Mouse (Mus musculus) MEL (cell line): ENCODE measurements around the gene Gorasp2. TPM values are rescaled to one million over a fixed set of nuclear protein-coding genes. Genes with fewer than 3 reads are reported as not detected.
A peak's percentile ranks its signal among the peaks of the same experiment; 100 is the strongest.

Source experiments
- DNase-seq: peaks from one replicate; pipeline ENCODE4 v3.0.0; 2011; ENCODE audit warnings: low read depth, low spot score
- H3K27ac ChIP-seq: 2 replicates; pipeline ENCODE4 v1.5.1; 2012; ENCODE audit warnings: low read depth, mild to moderate bottlenecking, control low read depth, low read length, moderate library complexity; ENCODE audit not compliant: control insufficient read depth
- H3K27me3 ChIP-seq, 2 experiments: fragments of 150-350 bp in 1 of 2; sonication (generic) in 1 of 2; 2 replicates each; pipeline ENCODE4 v1.6.1; 2012; ENCODE audit warnings: low read length in 2 of 2, mild to moderate bottlenecking in 2 of 2, improper control_type of control experiment in 1 of 2, moderate library complexity in 1 of 2; ENCODE audit not compliant: insufficient read depth in 2 of 2, control insufficient read depth in 1 of 2
- H3K36me3 ChIP-seq, 2 experiments: 2 replicates each; pipeline ENCODE4 v1.6.1; 2012 to 2014; ENCODE audit warnings: low read length in 2 of 2, improper control_type of control experiment in 1 of 2, inconsistent platforms in 1 of 2, mild to moderate bottlenecking in 1 of 2; ENCODE audit not compliant: insufficient read depth in 2 of 2, control insufficient read depth in 1 of 2
- H3K4me1 ChIP-seq, 2 experiments: fragments of 150-350 bp in 1 of 2; sonication (generic) in 1 of 2; 2 replicates each; pipeline ENCODE4 v1.6.1; 2012; ENCODE audit warnings: low read length in 2 of 2, improper control_type of control experiment in 1 of 2, mild to moderate bottlenecking in 1 of 2; ENCODE audit not compliant: insufficient read depth in 2 of 2, control insufficient read depth in 1 of 2
- H3K4me3 ChIP-seq, 2 experiments: fragments of 150-350 bp in 1 of 2; sonication (generic) in 1 of 2; 2 replicates each; pipeline ENCODE4 v1.5.1; 2012; ENCODE audit warnings: low read depth in 2 of 2, low read length in 2 of 2, mild to moderate bottlenecking in 2 of 2, moderate library complexity in 2 of 2, control low read depth in 1 of 2, improper control_type of control experiment in 1 of 2; ENCODE audit not compliant: control insufficient read depth in 1 of 2, insufficient read depth in 1 of 2
- H3K79me2 ChIP-seq: 2 replicates; pipeline ENCODE4 v1.6.1; 2012; ENCODE audit warnings: mild to moderate bottlenecking, low read length, moderate library complexity; ENCODE audit not compliant: control insufficient read depth, poor library complexity, insufficient read depth
- H3K9ac ChIP-seq: 2 replicates; pipeline ENCODE4 v1.6.1; 2012; ENCODE audit warnings: low read depth, mild to moderate bottlenecking, control low read depth, low read length, moderate library complexity; ENCODE audit not compliant: control insufficient read depth, poor library complexity, severe bottlenecking
- H3K9me3 ChIP-seq: fragments of 150-350 bp; sonication (generic); replicated peaks from 2 replicates; pipeline ENCODE4 v1.6.1; 2012; ENCODE audit warnings: mild to moderate bottlenecking, low read length, improper control_type of control experiment, moderate library complexity; ENCODE audit not compliant: insufficient read depth
- BHLHE40 ChIP-seq: IDR thresholded peaks from 2 replicates; pipeline ENCODE4 v1.6.1; 2012; ENCODE audit warnings: low read depth, mild to moderate bottlenecking, inconsistent platforms, low read length, improper control_type of control experiment, borderline replicate concordance
- CHD1 ChIP-seq: IDR thresholded peaks from 2 replicates; pipeline ENCODE4 v1.6.1; 2012; ENCODE audit warnings: low read depth, mild to moderate bottlenecking, inconsistent platforms, low read length, improper control_type of control experiment
- CHD2 ChIP-seq: IDR thresholded peaks from 2 replicates; pipeline ENCODE4 v1.6.1; 2011; ENCODE audit warnings: low read length, improper control_type of control experiment
- E2F4 ChIP-seq: IDR thresholded peaks from 2 replicates; pipeline ENCODE4 v1.6.1; 2011; ENCODE audit warnings: low read depth, low read length, improper control_type of control experiment, borderline replicate concordance
- EP300 ChIP-seq, 2 experiments: IDR thresholded peaks; 2 replicates each; pipeline ENCODE4 v1.6.1; 2011; ENCODE audit warnings: improper control_type of control experiment in 2 of 2, low read length in 2 of 2, low read depth in 1 of 2, mild to moderate bottlenecking in 1 of 2
- HCFC1 ChIP-seq: IDR thresholded peaks from 2 replicates; pipeline ENCODE4 v1.6.1; 2012; ENCODE audit warnings: low read depth, mild to moderate bottlenecking, inconsistent platforms, low read length, improper control_type of control experiment, moderate library complexity
- JUND ChIP-seq: IDR thresholded peaks from 2 replicates; pipeline ENCODE4 v1.6.1; 2011; ENCODE audit warnings: low read depth, mild to moderate bottlenecking, improper control_type of control experiment, low read length
- MAZ ChIP-seq: IDR thresholded peaks from 2 replicates; pipeline ENCODE4 v1.6.1; 2012; ENCODE audit warnings: low read depth, mild to moderate bottlenecking, inconsistent platforms, low read length, improper control_type of control experiment
- MYB ChIP-seq: IDR thresholded peaks from 2 replicates; pipeline ENCODE4 v1.6.1; 2011; ENCODE audit warnings: mild to moderate bottlenecking, low read depth, low read length, improper control_type of control experiment
- MYC ChIP-seq: IDR thresholded peaks from 2 replicates; pipeline ENCODE4 v1.6.1; 2011; ENCODE audit warnings: low read depth, mild to moderate bottlenecking, low read length, improper control_type of control experiment, moderate library complexity
- NELFE ChIP-seq: IDR thresholded peaks from 2 replicates; pipeline ENCODE4 v1.6.1; 2011; ENCODE audit warnings: low read depth, low read length, improper control_type of control experiment
- POLR2AphosphoS2 ChIP-seq: IDR thresholded peaks from 2 replicates; pipeline ENCODE4 v1.6.1; 2011; ENCODE audit warnings: low read length, improper control_type of control experiment
- POLR2AphosphoS5 ChIP-seq: IDR thresholded peaks from 2 replicates; pipeline ENCODE4 v1.6.1; 2012; ENCODE audit warnings: low read depth, borderline replicate concordance, mild to moderate bottlenecking, inconsistent platforms, low read length, moderate library complexity, mixed read lengths
- RCOR1 ChIP-seq: IDR thresholded peaks from 2 replicates; pipeline ENCODE4 v1.6.1; 2012; ENCODE audit warnings: low read depth, mild to moderate bottlenecking, inconsistent platforms, low read length, improper control_type of control experiment
- TBP ChIP-seq: IDR thresholded peaks from 2 replicates; pipeline ENCODE4 v1.8.0; 2011; ENCODE audit warnings: low read depth, low read length, improper control_type of control experiment
- TCF12 ChIP-seq: IDR thresholded peaks from 2 replicates; pipeline ENCODE4 v1.6.1; 2014; ENCODE audit warnings: low read depth, mild to moderate bottlenecking, inconsistent platforms, low read length, improper control_type of control experiment, moderate library complexity
- UBTF ChIP-seq: IDR thresholded peaks from 2 replicates; pipeline ENCODE4 v1.6.1; 2012; ENCODE audit warnings: low read depth, mild to moderate bottlenecking, inconsistent platforms, low read length, improper control_type of control experiment, moderate library complexity, borderline replicate concordance; ENCODE audit not compliant: insufficient read depth
- USF2 ChIP-seq, 2 experiments: IDR thresholded peaks; 2 replicates each; pipeline ENCODE4 v1.6.1; 2011 to 2012; ENCODE audit warnings: improper control_type of control experiment in 2 of 2, low read length in 2 of 2, borderline replicate concordance in 1 of 2, inconsistent platforms in 1 of 2, low read depth in 1 of 2, mild to moderate bottlenecking in 1 of 2; ENCODE audit not compliant: insufficient read depth in 1 of 2
- ZKSCAN1 ChIP-seq: IDR thresholded peaks from 2 replicates; pipeline ENCODE4 v1.6.1; 2012; ENCODE audit warnings: low read depth, mild to moderate bottlenecking, inconsistent platforms, low read length, improper control_type of control experiment, moderate library complexity
- ZMIZ1 ChIP-seq: IDR thresholded peaks from 2 replicates; pipeline ENCODE4 v1.6.1; 2012; ENCODE audit warnings: low read depth, mild to moderate bottlenecking, inconsistent platforms, low read length, improper control_type of control experiment, moderate library complexity
- ZNF384 ChIP-seq: IDR thresholded peaks from 2 replicates; pipeline ENCODE4 v1.6.1; 2012; ENCODE audit warnings: low read depth, mild to moderate bottlenecking, inconsistent platforms, low read length, improper control_type of control experiment
- polyA plus RNA-seq, 2 experiments: library from polyadenylated mRNA; stranded (reverse) in 1 of 2; unstranded in 1 of 2; fragments of >175 nt in 1 of 2; fragments of >200 nt in 1 of 2; gene quantifications; 2 replicates each; pipeline versions ENCODE4 v1.2.1 to v1.2.4; 2012; ENCODE audit warnings: low replicate concordance in 2 of 2, low read depth in 1 of 2; ENCODE audit not compliant: insufficient read length in 2 of 2, insufficient read depth in 1 of 2, missing spikeins in 1 of 2
- total RNA-seq: library from RNA; depleted of rRNA; stranded (reverse); fragments of 300-350 nt; gene quantifications from 2 replicates; pipeline ENCODE4 v1.2.3, GENCODE M21; 2012

Gene Gorasp2
- total and polyA plus RNA-seq, 3 experiments = 81.8 to 132 (median 124) TPM

GRCm38 (mm10) chr2:70702403-70702802 is 41.0 kb downstream of the Gorasp2 start:
- Histone ChIP-seq H3K4me3 (no peak overlapping the region), H3K36me3 (no peaks in the 10 kb centered on the region), H3K9me3 (no peaks in the 10 kb centered on the region), H3K27ac (no peak overlapping the region), H3K4me1 (peaks cover 0 to 4% of the 10 kb centered on the region in 2 experiments; a peak in 1 of 4 replicates), H3K9ac (no peak overlapping the region), H3K79me2 (no peaks in the 10 kb centered on the region), H3K27me3 (no peaks in the 10 kb centered on the region)
- peak; percentile 75 for DNase-seq
- no peak for TF ChIP-seq MYB
- TF ChIP-seq HCFC1 = no peak
- peak; percentile 92; the same call in 1 of the 2 replicates for TF ChIP-seq MAZ
- TF ChIP-seq POLR2AphosphoS5 = no peak

DNA sequence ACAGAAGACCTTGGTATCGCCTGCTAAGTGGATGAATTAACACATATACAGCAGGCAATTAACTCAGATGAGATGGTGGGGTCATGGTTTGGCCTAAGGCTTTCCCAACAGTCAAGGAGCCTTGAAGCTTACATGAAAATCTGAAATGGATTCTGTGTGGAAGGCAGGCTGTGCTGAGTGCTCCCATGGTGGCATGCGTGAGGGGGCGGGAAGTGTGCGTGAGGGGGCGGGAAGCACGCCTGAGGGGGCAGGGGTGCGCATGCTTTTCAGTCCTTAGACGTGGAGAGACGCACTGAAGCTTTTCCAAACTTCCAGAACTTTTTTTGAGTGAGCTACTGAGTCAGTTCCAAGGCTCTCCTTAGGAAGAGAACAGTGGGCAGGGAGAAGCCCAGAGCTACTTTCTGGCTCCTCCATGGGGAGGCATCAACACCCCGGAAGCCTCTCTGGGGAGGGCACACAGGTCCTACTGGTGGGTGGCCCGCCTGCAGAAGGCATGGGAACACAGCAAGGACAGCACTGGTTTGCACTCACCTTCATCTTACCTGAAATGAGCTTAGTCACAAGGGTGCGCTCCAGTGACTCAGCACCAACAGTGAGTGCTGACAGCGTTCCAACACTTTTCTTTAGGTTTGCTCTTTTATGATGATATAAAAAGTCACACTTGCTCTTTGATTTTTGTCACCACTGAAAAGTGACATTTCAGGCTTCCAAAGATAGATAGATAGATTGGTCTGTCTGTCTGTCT is 47.8 kb downstream of the Gorasp2 start:
- H3K27ac ChIP-seq = no peak overlapping the region
- H3K36me3 ChIP-seq = peaks cover 3 to 14% of the 10 kb centered on the region in 2 experiments; a peak in 3 of 4 replicates
- no peaks in the 10 kb centered on the region for H3K79me2 ChIP-seq
- H3K4me1 ChIP-seq = no peaks in the 10 kb centered on the region; a peak in 1 of 4 replicates
- H3K4me3 ChIP-seq = no peak overlapping the region
- no peaks in the 10 kb centered on the region for H3K27me3 ChIP-seq
- H3K9me3 ChIP-seq = no peaks in the 10 kb centered on the region
- DNase-seq = no peak
- H3K9ac ChIP-seq = no peak overlapping the region
- TF ChIP-seq TBP (no peak), TCF12 (no peak), EP300 (IDR thresholded peaks at IDR 0.05; ENCODE audit: low read depth in 1 of 2, low read length in 2 of 2) (0 out of 4 replicates have a peak, but pooled peaks of 1 of the 2 experiments have one; percentile 11), POLR2AphosphoS2 (no peak), ZMIZ1 (no peak; the same call in 1 of the 2 replicates), USF2 (IDR thresholded peaks at IDR 0.05; ENCODE audit: borderline replicate concordance in 1 of 2, insufficient read depth in 1 of 2, low read depth in 1 of 2, low read length in 2 of 2) (no peak)

GRCm38 (mm10) chr2:70710236-70710635 is 48.9 kb downstream of the Gorasp2 start:
- Histone ChIP-seq H3K79me2 (no peaks in the 10 kb centered on the region), H3K36me3 (peaks cover 3 to 21% of the 10 kb centered on the region in 2 experiments; a peak in 3 of 4 replicates), H3K27ac (no peak overlapping the region), H3K4me1 (no peaks in the 10 kb centered on the region)
- no peak for TF ChIP-seq CHD2
- TF ChIP-seq MYC = no peak
- TF ChIP-seq ZKSCAN1 = no peak
- no peak for TF ChIP-seq UBTF
- TF ChIP-seq BHLHE40 = no peak
- no peak for TF ChIP-seq RCOR1
- TF ChIP-seq JUND = no peak
- no peak for TF ChIP-seq E2F4
- no peak for TF ChIP-seq NELFE
- TF ChIP-seq ZNF384 = no peak
- TF ChIP-seq ZMIZ1 = no peak
- no peak for TF ChIP-seq POLR2AphosphoS2
- TF ChIP-seq CHD1 = no peak
- TF ChIP-seq, all 39 proteins: peak for 0
- no peak overlapping the region for H3K4me3 ChIP-seq
- H3K9ac ChIP-seq = no peak overlapping the region
- DNase-seq = no peak
- H3K9me3 ChIP-seq = no peaks in the 10 kb centered on the region
- H3K27me3 ChIP-seq = no peaks in the 10 kb centered on the region
